Mouse (Mus musculus) cerebellum, adult 2 months (tissue): ENCODE data around the gene Col20a1. TPM values are rescaled to one million over a fixed set of nuclear protein-coding genes. Genes with fewer than 3 reads are reported as not detected.

Experiments
- DNase-seq, 2 experiments: peaks; one replicate each; pipeline ENCODE4 v3.0.0; 2021
- H3K27ac ChIP-seq: fragments of 200-500 bp; 2 replicates; pipeline ENCODE4 v1.5.1; 2012; ENCODE audit warnings: low read length, control low read depth, inconsistent platforms; ENCODE audit not compliant: insufficient read depth
- H3K27me3 ChIP-seq: fragments of 200-500 bp; 2 replicates; pipeline ENCODE4 v1.6.1; 2012; ENCODE audit warnings: inconsistent platforms, mild to moderate bottlenecking, low read length, moderate library complexity; ENCODE audit not compliant: control insufficient read depth, insufficient read depth
- H3K4me1 ChIP-seq: fragments of 200-500 bp; 2 replicates; pipeline ENCODE4 v1.6.1; 2011; ENCODE audit warnings: low read length; ENCODE audit not compliant: control insufficient read depth, insufficient read depth
- H3K4me3 ChIP-seq: fragments of 200-500 bp; replicated peaks from 2 replicates; pipeline ENCODE3; 2011; ENCODE audit warnings: mild to moderate bottlenecking, low read depth, low read length, control low read depth; ENCODE audit not compliant: insufficient read depth
- CTCF ChIP-seq: fragments of 200-500 bp; IDR thresholded peaks from 2 replicates; pipeline ENCODE4 v1.5.1; 2011; ENCODE audit warnings: low read depth, mild to moderate bottlenecking, control low read depth, low read length, moderate library complexity, borderline replicate concordance; ENCODE audit not compliant: insufficient read depth
- POLR2A ChIP-seq: fragments of 200-500 bp; IDR thresholded peaks from 2 replicates; pipeline ENCODE4 v1.6.1; 2011; ENCODE audit warnings: low read length, control low read depth, borderline replicate concordance; ENCODE audit not compliant: insufficient read depth
- WGBS: fragments of 180-500 bp; shearing (Covaris S2); methylation state at CpG from one replicate; pipeline ENCODE4 v1.1.7; 2018; 5-methylcytosine and 5-hydroxymethylcytosine counted together
- polyA plus RNA-seq: library from polyadenylated mRNA; depleted of rRNA; stranded (reverse); fragments of >200 nt; gene quantifications from 2 replicates; pipeline ENCODE4 v1.2.3, GENCODE M21; 2012

Col20a1 gene
- polyA plus RNA-seq, 1 experiment: 2.6 TPM

DNA sequence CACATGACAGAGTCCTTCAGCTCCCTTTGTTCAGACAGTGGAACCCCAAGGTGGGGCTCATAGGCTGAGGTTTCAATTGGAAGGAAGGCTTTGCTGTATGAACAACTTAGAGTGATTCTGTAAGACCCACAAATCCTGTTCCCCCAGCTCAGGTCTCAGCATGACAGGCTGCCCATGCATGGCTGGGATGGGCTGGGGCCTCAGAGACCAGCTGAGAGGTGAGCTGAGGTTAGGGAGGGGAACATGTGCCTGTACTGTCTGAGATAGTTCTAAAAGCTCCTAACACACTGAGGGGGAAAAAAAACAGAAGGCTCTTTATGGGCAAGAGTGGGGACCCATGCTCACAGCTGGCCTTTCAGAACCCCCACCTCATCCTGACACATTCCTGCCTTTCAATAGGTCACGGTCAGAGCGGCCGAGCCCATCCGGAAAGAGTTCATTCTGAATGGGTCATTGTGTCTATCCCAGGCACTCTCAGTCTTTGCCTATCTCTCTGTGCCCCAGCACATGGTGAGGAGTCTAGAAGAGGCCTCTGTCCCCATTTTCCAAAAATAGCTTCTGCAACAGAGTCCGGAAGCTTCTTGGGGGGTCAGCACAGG, 1.2 kb downstream of the Col20a1 start:
- no peaks in the 10 kb centered on the region for H3K27me3 ChIP-seq
- DNase-seq: no peak
- H3K4me1 ChIP-seq: no peaks in the 10 kb centered on the region; the same call in 1 of the 2 replicates
- 16% methylated on average over 5 of the region's 5 CpGs for WGBS
- no peak overlapping the region for H3K27ac ChIP-seq
- no peak overlapping the region for H3K4me3 ChIP-seq
- TF ChIP-seq CTCF: no peak
- TF ChIP-seq POLR2A: no peak

DNA sequence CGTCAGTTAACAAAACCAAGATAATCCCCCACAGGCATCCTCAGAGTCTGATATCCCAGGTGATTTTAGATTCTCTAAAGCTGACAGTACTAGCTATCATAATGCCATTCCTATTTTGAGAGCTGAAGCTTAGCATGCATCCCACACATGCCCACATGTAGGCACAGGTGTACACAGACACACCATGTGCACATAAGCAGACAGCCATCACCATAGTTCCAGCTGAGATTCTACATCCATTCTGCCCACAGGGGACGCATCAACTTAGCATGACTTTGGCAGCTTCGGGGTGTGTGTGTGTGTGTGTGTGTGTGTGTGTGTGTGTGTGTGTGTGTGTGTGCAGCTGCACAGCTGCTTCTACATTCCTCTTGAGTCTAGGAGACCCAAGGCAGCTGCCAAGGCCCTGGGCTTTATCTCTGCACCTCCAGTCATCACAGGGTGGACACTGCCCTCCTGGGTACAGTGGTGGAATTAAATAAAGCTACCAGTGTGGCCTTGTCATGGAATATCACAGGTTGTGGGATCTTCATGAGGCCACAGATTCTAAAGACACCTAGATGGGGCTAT, 2.1 kb downstream of the Col20a1 start:
- H3K27ac ChIP-seq: no peak overlapping the region
- TF ChIP-seq CTCF (no peak), POLR2A (no peak)
- H3K4me1 ChIP-seq: no peaks in the 10 kb centered on the region; the same call in 1 of the 2 replicates
- no peak for DNase-seq
- 59% methylated on average over 3 of the region's 3 CpGs for WGBS
- H3K27me3 ChIP-seq: no peaks in the 10 kb centered on the region
- no peak overlapping the region for H3K4me3 ChIP-seq

DNA sequence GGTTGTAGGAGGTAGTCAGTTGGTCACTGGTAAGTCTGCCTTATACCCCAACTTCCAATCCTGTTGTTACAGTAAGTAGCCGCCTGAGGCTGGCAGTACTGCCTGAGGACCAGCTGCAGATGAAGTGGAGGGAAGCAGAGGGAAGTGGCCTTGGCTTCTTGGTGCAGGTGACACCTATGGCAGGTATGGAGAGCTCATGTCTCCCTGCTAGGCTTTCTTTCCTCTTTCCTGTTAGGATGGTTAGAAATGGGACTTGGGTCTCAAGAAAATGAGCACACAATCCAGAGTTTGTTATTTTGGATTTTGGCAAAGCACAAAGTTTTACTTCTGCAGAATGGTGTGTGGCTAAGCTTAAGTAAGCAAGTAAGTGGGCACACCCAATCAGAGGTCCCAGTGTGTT, 2.6 kb downstream of the Col20a1 start:
- Histone ChIP-seq H3K27me3 (no peaks in the 10 kb centered on the region), H3K4me1 (no peaks in the 10 kb centered on the region; the same call in 1 of the 2 replicates), H3K27ac (no peak overlapping the region), H3K4me3 (no peak overlapping the region)
- TF ChIP-seq CTCF: no peak
- TF ChIP-seq POLR2A: no peak
- DNase-seq: no peak
- 84% methylated on average over 1 of the region's 1 CpGs for WGBS

DNA sequence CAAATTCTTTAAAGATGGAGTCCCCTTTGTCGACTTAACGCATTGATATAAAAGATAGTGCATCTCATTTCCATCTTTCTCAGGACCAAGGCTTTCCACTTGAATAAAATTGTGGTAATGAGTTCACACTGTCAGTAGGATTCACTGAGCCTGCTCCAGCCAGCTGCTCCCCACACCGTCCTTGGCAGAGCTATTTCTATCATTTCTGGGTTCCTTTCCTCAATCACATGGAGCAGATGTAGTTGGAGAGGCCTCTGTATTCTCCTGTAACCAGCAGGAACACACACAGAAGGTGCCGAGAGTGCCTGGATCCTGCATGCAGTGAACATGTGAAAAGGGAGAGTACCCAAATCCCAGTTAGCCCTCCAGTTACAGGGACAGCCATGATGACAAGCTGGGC, 4.0 kb downstream of the Col20a1 start:
- Histone ChIP-seq H3K4me1 (no peaks in the 10 kb centered on the region; the same call in 1 of the 2 replicates), H3K4me3 (no peak overlapping the region), H3K27ac (no peak overlapping the region), H3K27me3 (no peaks in the 10 kb centered on the region)
- DNase-seq: no peak
- TF ChIP-seq POLR2A (no peak), CTCF (no peak)
- WGBS: 47% methylated on average over 4 of the region's 4 CpGs

DNA sequence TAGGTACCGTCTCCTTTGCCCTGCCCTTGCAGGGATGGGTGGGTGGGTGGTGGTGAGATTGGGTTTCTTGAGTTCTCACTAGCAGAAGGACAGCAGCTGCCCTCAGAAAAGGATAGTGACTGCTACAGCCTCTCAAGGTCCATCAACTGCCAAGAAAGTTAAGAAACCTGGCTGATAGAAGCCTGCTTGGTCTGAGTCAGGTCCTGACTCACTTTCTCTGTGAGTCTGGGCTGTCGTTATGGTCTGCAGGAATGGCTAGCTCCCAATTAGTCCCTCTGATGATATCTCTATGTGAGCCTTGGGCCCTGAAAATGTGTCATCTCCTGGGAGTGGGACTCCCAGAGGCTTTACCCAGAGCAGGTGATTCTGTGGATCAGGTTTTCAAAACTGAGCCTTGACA, 8.0 kb downstream of the Col20a1 start:
- 77% methylated on average over 2 of the region's 2 CpGs for whole genome bisulfite sequencing
- Histone ChIP-seq H3K27me3 (no peaks in the 10 kb centered on the region), H3K4me3 (no peak overlapping the region), H3K27ac (no peak overlapping the region), H3K4me1 (no peaks in the 10 kb centered on the region)
- TF ChIP-seq POLR2A: no peak
- TF ChIP-seq CTCF: no peak
- DNase-seq: no peak

DNA sequence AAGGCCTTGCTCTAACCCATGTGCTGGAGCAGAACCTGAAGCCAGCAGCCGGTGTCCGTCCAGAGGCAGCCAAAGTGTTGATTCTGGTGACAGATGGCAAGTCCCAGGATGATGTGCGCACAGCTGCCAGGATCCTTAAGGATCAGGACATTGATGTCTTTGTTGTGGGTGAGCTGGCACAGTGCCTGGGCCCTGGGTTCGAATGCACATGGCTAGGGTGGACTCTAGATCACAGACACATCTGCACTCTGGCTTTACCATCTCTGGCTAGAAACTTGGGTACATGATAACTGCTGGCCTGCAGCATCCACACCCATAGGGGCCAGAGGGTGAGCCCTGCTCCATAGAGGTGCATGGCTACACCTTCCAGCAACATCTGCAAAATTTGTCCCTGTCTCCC, 9.1 kb downstream of the Col20a1 start:
- no peak for TF ChIP-seq CTCF
- no peak for TF ChIP-seq POLR2A
- H3K4me1 ChIP-seq: no peaks in the 10 kb centered on the region
- 38% methylated on average over 4 of the region's 4 CpGs for WGBS
- H3K27ac ChIP-seq: no peak overlapping the region
- H3K4me3 ChIP-seq: no peak overlapping the region
- DNase-seq: no peak
- no peaks in the 10 kb centered on the region for H3K27me3 ChIP-seq

DNA sequence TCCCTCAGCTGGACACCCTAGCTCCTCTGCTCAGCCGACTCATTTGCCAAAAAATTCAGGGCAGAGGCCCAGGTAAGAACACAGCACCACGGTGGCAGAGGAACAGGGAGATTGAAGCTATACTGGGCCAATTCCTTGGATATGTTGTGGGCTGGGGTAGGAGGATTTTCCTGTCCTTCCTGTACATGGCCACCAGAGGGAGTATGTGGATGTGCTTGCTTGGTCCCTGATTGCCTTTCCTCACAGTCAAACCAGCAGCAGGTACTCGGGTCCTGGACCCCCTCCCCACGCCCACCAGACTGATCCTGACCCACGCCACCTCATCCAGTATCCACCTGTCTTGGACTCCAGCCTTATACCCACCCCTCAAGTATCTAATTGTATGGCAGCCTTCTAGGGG, 10.1 kb downstream of the Col20a1 start:
- WGBS: 4% methylated on average over 5 of the region's 5 CpGs
- Histone ChIP-seq H3K4me3 (no peak overlapping the region), H3K27ac (no peak overlapping the region), H3K4me1 (no peaks in the 10 kb centered on the region), H3K27me3 (no peaks in the 10 kb centered on the region)
- TF ChIP-seq CTCF: peak; percentile 94
- TF ChIP-seq POLR2A: no peak
- peak; percentile 55 to 64 for DNase-seq

DNA sequence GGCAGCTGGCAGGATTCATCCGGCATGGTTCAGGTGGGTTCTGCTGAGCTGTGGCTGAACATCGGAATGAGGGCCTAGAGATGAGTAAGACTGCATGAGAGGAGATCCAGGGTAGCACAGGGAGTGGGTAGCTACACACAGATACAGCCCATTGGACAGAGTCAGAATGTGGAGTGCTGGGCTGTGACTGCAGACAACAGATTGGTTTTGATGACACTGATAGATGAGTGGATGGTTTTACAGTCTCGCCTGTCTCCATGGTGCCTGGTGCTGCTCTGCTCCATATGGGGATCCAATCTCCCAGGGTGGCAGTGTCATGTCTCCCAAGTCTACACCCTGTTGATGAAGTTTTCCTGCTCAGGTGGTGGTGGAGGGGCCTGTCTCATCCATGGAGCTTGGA, 10.6 kb downstream of the Col20a1 start:
- H3K4me3 ChIP-seq: no peak overlapping the region
- no peak for DNase-seq
- H3K27me3 ChIP-seq: no peaks in the 10 kb centered on the region
- no peak overlapping the region for H3K27ac ChIP-seq
- 72% methylated on average over 3 of the region's 3 CpGs for WGBS
- no peaks in the 10 kb centered on the region for H3K4me1 ChIP-seq
- TF ChIP-seq CTCF (no peak), POLR2A (no peak)

DNA sequence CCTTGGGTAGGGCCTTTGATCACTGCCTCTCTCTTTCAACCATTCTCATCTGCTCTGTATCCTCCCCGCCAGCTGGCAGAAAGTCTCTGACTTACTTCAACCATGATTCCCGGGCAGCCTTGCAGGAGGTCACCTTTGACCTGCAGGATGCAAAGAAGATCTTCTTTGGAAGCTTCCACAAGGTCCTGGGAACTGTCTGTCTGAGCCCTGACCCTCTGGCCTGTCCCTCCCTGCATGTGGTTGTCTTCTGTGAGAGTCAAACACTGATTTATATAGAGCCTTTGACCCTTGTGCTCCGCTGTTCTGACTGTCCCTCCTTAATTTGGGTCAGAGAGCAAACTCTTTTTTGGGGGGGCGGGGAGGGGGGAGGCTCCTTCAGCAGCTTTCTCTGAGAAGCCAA, 20.7 kb downstream of the Col20a1 start:
- WGBS: 52% methylated on average over 4 of the region's 4 CpGs
- DNase-seq: no peak
- no peak overlapping the region for H3K4me3 ChIP-seq
- TF ChIP-seq CTCF (no peak), POLR2A (no peak)
- no peaks in the 10 kb centered on the region for H3K4me1 ChIP-seq
- no peak overlapping the region for H3K27ac ChIP-seq
- H3K27me3 ChIP-seq: no peaks in the 10 kb centered on the region
